Comparison of ENCODE assay signal across 27 mouse cellular contexts in the genomic region with DNA sequence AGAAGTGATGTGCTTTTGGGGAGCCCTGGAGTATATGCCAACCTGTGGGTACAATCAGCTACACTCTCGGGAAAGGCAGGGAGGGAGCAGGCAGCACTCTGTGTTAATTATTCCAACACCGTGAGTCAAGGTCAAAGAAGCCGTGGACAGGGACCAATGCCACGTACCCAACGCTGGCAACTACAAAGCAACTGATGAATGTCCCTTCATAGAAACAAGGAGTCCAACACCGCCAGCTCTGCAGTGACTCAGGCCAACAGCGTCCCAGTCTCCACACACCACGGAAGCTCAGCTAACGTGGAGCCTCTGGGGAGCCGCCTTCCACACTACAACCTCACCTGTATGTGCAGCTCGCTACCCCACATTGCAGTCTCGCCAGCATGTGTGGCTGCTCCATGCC.
A peak's percentile ranks its signal among the peaks of the same experiment; 100 is the strongest.
DNase-seq lines count a peak whose midpoint lies in the region; ATAC-seq and TF ChIP-seq lines count a peak whose summit lies in the region.
"Had no signal": no experiment of that assay in that cellular context is flagged by ENCODE, and none has a peak within 500 bp of the region (broad histone marks: within the 10 kb centered on the region; RNA-seq: fewer than 3 reads in every experiment).

No protein-coding gene starts in this region.

- peaks cover 18% of the 10 kb centered on the region for H3K4me1 ChIP-seq in hindbrain, embryonic 15.5 days (replicated peaks)
- H3K4me1 ChIP-seq in hindbrain, embryonic 16.5 days (ENCODE audit: control insufficient read depth, insufficient read depth, low read depth, low read length): peaks cover 12% of the 10 kb centered on the region
- H3K4me1 ChIP-seq in stomach, postnatal 0 days (replicated peaks; ENCODE audit: control insufficient read depth, insufficient read depth): 0 out of 2 replicates have a peak, but pooled peaks cover 6% of the 10 kb centered on the region

- no peaks in the 10 kb centered on the region for H3K9me3 ChIP-seq in hindbrain, embryonic 15.5 days
- H3K9me3 ChIP-seq in hindbrain, embryonic 16.5 days (ENCODE audit: control insufficient read depth, low read length): no peaks in the 10 kb centered on the region
- no peaks in the 10 kb centered on the region for H3K9me3 ChIP-seq in stomach, postnatal 0 days (ENCODE audit: control insufficient read depth, low read length)
- H3K9me3 ChIP-seq: heart, embryonic 13.5 days; hindbrain, embryonic 12.5 days; lung, embryonic 15.5 days; neural tube, embryonic 12.5 days had no signal

- no peak overlapping the region for H3K27ac ChIP-seq in hindbrain, embryonic 15.5 days (replicated peaks)
- no peak overlapping the region for H3K27ac ChIP-seq in hindbrain, embryonic 16.5 days (ENCODE audit: low read depth, low read length)
- peak overlapping the region; percentile 45 for H3K27ac ChIP-seq in stomach, postnatal 0 days (replicated peaks)
- H3K27ac ChIP-seq: embryonic facial prominence, embryonic 13.5 days; forebrain, embryonic 12.5 days; heart, embryonic 13.5 days; hindbrain, embryonic 12.5 days; lung, embryonic 15.5 days; midbrain, embryonic 12.5 days; neural tube, embryonic 12.5 days had no signal

- peak; percentile 28 for DNase-seq in adrenal gland, postnatal 14 days
- no peak for DNase-seq in adrenal gland, adult 8-10 months
- peak; percentile 46 for DNase-seq in gastrocnemius, postnatal 25 days
- DNase-seq in gastrocnemius, postnatal 4 days (ENCODE audit: low spot score in 2 of 2): no peak
- DNase-seq in stomach, postnatal 0 days (ENCODE audit: low spot score): no peak
- DNase-seq: cerebellum, adult 9-10 months; embryo, embryonic 11 days; forebrain, postnatal 0 days; heart, postnatal 14 days; kidney, adult 9 months; kidney, postnatal 10 days; right cerebral cortex, adult 18-20 months; spleen, adult 18-20 months; thymus, postnatal 4 days had no signal

- H3K4me3 ChIP-seq in hindbrain, embryonic 15.5 days: no peak overlapping the region
- H3K4me3 ChIP-seq in hindbrain, embryonic 16.5 days (ENCODE audit: low read length): no peak overlapping the region
- no peak overlapping the region for H3K4me3 ChIP-seq in stomach, postnatal 0 days (ENCODE audit: low read depth, low read length)
- H3K4me3 ChIP-seq: embryonic facial prominence, embryonic 13.5 days; erythroblast, embryonic 14.5 days; forebrain, embryonic 12.5 days; heart, embryonic 13.5 days; hindbrain, embryonic 12.5 days; lung, embryonic 15.5 days; midbrain, embryonic 12.5 days; myocyte; neural tube, embryonic 12.5 days had no signal

- no peaks in the 10 kb centered on the region for H3K36me3 ChIP-seq in hindbrain, embryonic 15.5 days
- no peaks in the 10 kb centered on the region for H3K36me3 ChIP-seq in hindbrain, embryonic 16.5 days (ENCODE audit: control insufficient read depth, insufficient read depth, low read length)
- no peaks in the 10 kb centered on the region for H3K36me3 ChIP-seq in stomach, postnatal 0 days (ENCODE audit: control insufficient read depth, insufficient read depth, low read length)
- H3K36me3 ChIP-seq: embryonic facial prominence, embryonic 13.5 days; forebrain, embryonic 12.5 days; hindbrain, embryonic 12.5 days; lung, embryonic 15.5 days; midbrain, embryonic 12.5 days; neural tube, embryonic 12.5 days had no signal

- peak; percentile 25; the same call in 1 of the 2 replicates for ATAC-seq in hindbrain, embryonic 15.5 days (ENCODE audit: low FRiP score, low read depth)
- ATAC-seq in hindbrain, embryonic 16.5 days: no peak
- ATAC-seq in stomach, postnatal 0 days (ENCODE audit: low FRiP score, low TSS enrichment): no peak
- ATAC-seq: forebrain, postnatal 0 days; intestine, postnatal 0 days had no signal

- H3K4me2 ChIP-seq in hindbrain, embryonic 15.5 days: no peak overlapping the region
- H3K4me2 ChIP-seq in hindbrain, embryonic 16.5 days (ENCODE audit: low read length): no peak overlapping the region
- H3K4me2 ChIP-seq in stomach, postnatal 0 days (replicated peaks; ENCODE audit: low read depth): no peak overlapping the region
- H3K4me2 ChIP-seq: embryonic facial prominence, embryonic 13.5 days; forebrain, embryonic 12.5 days; heart, embryonic 13.5 days; hindbrain, embryonic 12.5 days; liver, embryonic 11.5 days; lung, embryonic 15.5 days; midbrain, embryonic 12.5 days; neural tube, embryonic 12.5 days had no signal

- H3K27me3 ChIP-seq in hindbrain, embryonic 15.5 days: no peaks in the 10 kb centered on the region
- H3K27me3 ChIP-seq in hindbrain, embryonic 16.5 days (replicated peaks; ENCODE audit: control insufficient read depth, insufficient read depth, low read length): no peaks in the 10 kb centered on the region
- no peaks in the 10 kb centered on the region for H3K27me3 ChIP-seq in stomach, postnatal 0 days (ENCODE audit: control insufficient read depth, insufficient read depth, low read length)
- H3K27me3 ChIP-seq: embryonic facial prominence, embryonic 13.5 days; forebrain, embryonic 12.5 days; heart, embryonic 13.5 days; hindbrain, embryonic 12.5 days; lung, embryonic 15.5 days; midbrain, embryonic 12.5 days; neural tube, embryonic 12.5 days had no signal

- TF ChIP-seq EP300 in stomach, postnatal 0 days (optimal IDR thresholded peaks at IDR 0.05): no peak

- H3K9ac ChIP-seq in hindbrain, embryonic 15.5 days: no peak overlapping the region
- no peak overlapping the region for H3K9ac ChIP-seq in hindbrain, embryonic 16.5 days (ENCODE audit: low read depth, low read length)
- H3K9ac ChIP-seq in stomach, postnatal 0 days (ENCODE audit: low read length): no peak overlapping the region
- H3K9ac ChIP-seq: embryonic facial prominence, embryonic 13.5 days; forebrain, embryonic 12.5 days; forebrain, postnatal 0 days; heart, embryonic 13.5 days; hindbrain, embryonic 12.5 days; lung, embryonic 15.5 days; midbrain, embryonic 12.5 days; neural tube, embryonic 12.5 days had no signal

- WGBS in hindbrain, embryonic 15.5 days: 85% methylated on average over 12 of the region's 12 CpGs
- whole genome bisulfite sequencing in hindbrain, embryonic 16.5 days: 79% methylated on average over 12 of the region's 12 CpGs
- WGBS in stomach, postnatal 0 days: 80% methylated on average over 12 of the region's 12 CpGs

- no peak for TF ChIP-seq CTCF in stomach, postnatal 0 days (IDR thresholded peaks at IDR 0.05; ENCODE audit: low read depth)

Comparison
In these comparisons a context has a peak if more than half of its experiments do, and no peak if none do; other contexts are left out.
1. DNase-seq: peak in adrenal gland, postnatal 14 days (single experiment) and gastrocnemius, postnatal 25 days (single experiment); none in adrenal gland, adult 8-10 months (single experiment), gastrocnemius, postnatal 4 days (0 of 2) and stomach, postnatal 0 days (single experiment).